Mouse (Mus musculus): ENCODE measurements around the gene Camk2b. TPM values are rescaled to one million over a fixed set of nuclear protein-coding genes. Genes with fewer than 3 reads are reported as not detected.

The Camk2b gene
- polyA plus RNA-seq, 1 experiment from 2014 or later: 11.0 TPM

GRCm38 (mm10) chr11:5990910-5991309, 75.3 kb downstream of the Camk2b start:
- no peaks in the 10 kb centered on the region for H3K9me3 ChIP-seq
- H3K27ac ChIP-seq: no peak overlapping the region
- H3K4me2 ChIP-seq: no peak overlapping the region
- no peaks in the 10 kb centered on the region for H3K36me3 ChIP-seq (replicated peaks)
- ATAC-seq (ENCODE audit: low FRiP score): no peak
- no peaks in the 10 kb centered on the region for H3K27me3 ChIP-seq
- no peak overlapping the region for H3K9ac ChIP-seq
- no peak overlapping the region for H3K4me3 ChIP-seq (replicated peaks)
- no peaks in the 10 kb centered on the region for H3K4me1 ChIP-seq
- 27% methylated on average over 4 of the region's 4 CpGs for WGBS

- Histone ChIP-seq H3K27ac (no peak overlapping the region), H3K4me1 (no peaks in the 10 kb centered on the region), H3K4me2 (no peak overlapping the region), H3K27me3 (no peaks in the 10 kb centered on the region), H3K4me3 (replicated peaks) (no peak overlapping the region), H3K9ac (no peak overlapping the region), H3K36me3 (replicated peaks) (no peaks in the 10 kb centered on the region), H3K9me3 (no peaks in the 10 kb centered on the region)
- WGBS: 87% methylated on average over 16 of the region's 16 CpGs
- no peak for ATAC-seq (ENCODE audit: low FRiP score)
These were observed 76.1 kb downstream of the Camk2b start for GRCm38 (mm10) chr11:5989954-5990593.

DNA sequence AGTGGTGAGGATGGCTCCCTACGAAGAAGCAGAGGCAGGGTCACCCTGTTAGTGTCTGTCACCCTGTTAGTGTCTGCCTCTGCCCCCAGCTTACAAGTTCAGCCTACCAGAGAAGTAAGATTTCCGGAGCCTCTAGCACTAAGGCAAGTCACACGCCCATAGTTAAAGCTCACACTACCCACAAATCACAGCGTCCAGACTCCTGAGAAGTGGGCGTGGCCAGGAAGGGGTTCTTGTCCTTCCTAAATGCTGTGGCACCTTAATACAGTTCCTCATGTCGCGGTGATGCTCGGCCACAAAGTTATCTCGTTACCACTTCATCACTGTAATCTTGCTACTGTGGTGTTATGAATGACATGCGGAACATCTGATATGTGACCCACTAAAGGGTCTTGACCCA, 78.0 kb downstream of the Camk2b start:
- no peaks in the 10 kb centered on the region for H3K27me3 ChIP-seq
- H3K27ac ChIP-seq: no peak overlapping the region
- H3K4me1 ChIP-seq: no peaks in the 10 kb centered on the region
- no peaks in the 10 kb centered on the region for H3K36me3 ChIP-seq (replicated peaks)
- no peak for ATAC-seq (ENCODE audit: low FRiP score)
- H3K4me2 ChIP-seq: no peak overlapping the region
- WGBS: 86% methylated on average over 10 of the region's 10 CpGs
- H3K9ac ChIP-seq: no peak overlapping the region
- H3K9me3 ChIP-seq: no peaks in the 10 kb centered on the region
- no peak overlapping the region for H3K4me3 ChIP-seq (replicated peaks)

DNA sequence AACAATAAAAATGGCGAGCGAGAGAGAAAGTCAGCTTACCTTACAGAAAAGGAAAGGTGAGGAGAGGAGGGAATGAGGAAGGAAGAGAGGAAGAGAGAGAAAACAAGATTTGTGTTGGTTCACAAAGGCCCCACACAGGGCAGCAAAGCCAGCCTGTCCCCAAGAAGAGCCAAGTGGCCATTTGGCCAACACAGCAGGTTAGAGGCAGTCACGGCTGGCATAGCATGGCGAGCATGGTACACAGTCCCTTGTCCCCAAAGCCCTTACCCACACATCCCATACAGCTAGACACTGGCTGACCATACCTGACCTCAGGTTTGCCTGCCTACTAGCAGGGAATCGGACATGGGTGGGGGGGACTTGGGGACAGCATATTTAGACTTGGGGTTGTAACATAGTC, 82.5 kb downstream of the Camk2b start:
- 86% methylated on average over 5 of the region's 5 CpGs for WGBS
- Histone ChIP-seq H3K9me3 (no peaks in the 10 kb centered on the region), H3K36me3 (replicated peaks) (no peaks in the 10 kb centered on the region), H3K27me3 (no peaks in the 10 kb centered on the region), H3K27ac (no peak overlapping the region), H3K4me1 (no peaks in the 10 kb centered on the region), H3K9ac (no peak overlapping the region), H3K4me3 (replicated peaks) (no peak overlapping the region), H3K4me2 (no peak overlapping the region)
- no peak for ATAC-seq (ENCODE audit: low FRiP score)

GRCm38 (mm10) chr11:5981323-5981722, 84.8 kb downstream of the Camk2b start:
- no peak overlapping the region for H3K27ac ChIP-seq
- WGBS: 90% methylated on average over 7 of the region's 7 CpGs
- no peaks in the 10 kb centered on the region for H3K36me3 ChIP-seq (replicated peaks)
- no peak overlapping the region for H3K4me2 ChIP-seq
- no peak overlapping the region for H3K4me3 ChIP-seq (replicated peaks)
- no peaks in the 10 kb centered on the region for H3K9me3 ChIP-seq
- H3K4me1 ChIP-seq: no peaks in the 10 kb centered on the region
- H3K9ac ChIP-seq: no peak overlapping the region
- ATAC-seq (ENCODE audit: low FRiP score): no peak
- H3K27me3 ChIP-seq: no peaks in the 10 kb centered on the region

- Histone ChIP-seq H3K9ac (no peak overlapping the region), H3K4me3 (replicated peaks) (no peak overlapping the region), H3K36me3 (replicated peaks) (no peaks in the 10 kb centered on the region), H3K27me3 (no peaks in the 10 kb centered on the region), H3K9me3 (no peaks in the 10 kb centered on the region), H3K27ac (no peak overlapping the region), H3K4me1 (no peaks in the 10 kb centered on the region), H3K4me2 (no peak overlapping the region)
- 78% methylated on average over 8 of the region's 8 CpGs for WGBS
- no peak for ATAC-seq (ENCODE audit: low FRiP score)
These were observed 85.6 kb downstream of the Camk2b start for GRCm38 (mm10) chr11:5980561-5980960.

DNA sequence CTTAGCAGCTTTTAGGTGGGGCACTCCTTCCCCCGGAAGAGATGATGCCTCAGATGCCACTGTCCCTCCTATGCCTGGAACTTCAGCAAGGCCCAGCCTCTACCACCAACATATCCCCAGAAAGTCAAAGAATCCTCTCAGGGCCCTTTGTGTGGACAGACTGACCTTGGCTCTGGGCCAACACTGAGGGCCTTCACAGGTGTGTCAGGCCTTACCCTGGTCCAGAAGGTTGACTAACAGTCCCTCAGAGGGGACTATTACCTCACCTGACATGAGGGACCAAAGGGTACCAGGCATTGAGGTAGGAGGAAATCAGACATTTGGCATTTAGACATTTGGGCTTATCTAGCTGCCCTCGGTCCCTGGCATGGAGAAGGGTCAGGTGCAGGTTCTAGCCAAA, 86.1 kb downstream of the Camk2b start:
- no peak overlapping the region for H3K4me3 ChIP-seq (replicated peaks)
- no peaks in the 10 kb centered on the region for H3K4me1 ChIP-seq
- no peaks in the 10 kb centered on the region for H3K36me3 ChIP-seq (replicated peaks)
- H3K4me2 ChIP-seq: no peak overlapping the region
- no peaks in the 10 kb centered on the region for H3K27me3 ChIP-seq
- no peaks in the 10 kb centered on the region for H3K9me3 ChIP-seq
- H3K9ac ChIP-seq: no peak overlapping the region
- 92% methylated on average over 2 of the region's 2 CpGs for WGBS
- no peak overlapping the region for H3K27ac ChIP-seq
- no peak for ATAC-seq (ENCODE audit: low FRiP score)

- Histone ChIP-seq H3K36me3 (replicated peaks) (no peaks in the 10 kb centered on the region), H3K4me2 (no peak overlapping the region), H3K27me3 (no peaks in the 10 kb centered on the region), H3K9ac (no peak overlapping the region), H3K4me3 (replicated peaks) (no peak overlapping the region), H3K9me3 (no peaks in the 10 kb centered on the region), H3K27ac (no peak overlapping the region), H3K4me1 (no peaks in the 10 kb centered on the region)
- WGBS: 94% methylated on average over 7 of the region's 7 CpGs
- no peak for ATAC-seq (ENCODE audit: low FRiP score)
These were observed 87.1 kb downstream of the Camk2b start for GRCm38 (mm10) chr11:5979088-5979487.

- Histone ChIP-seq H3K4me1 (0 out of 2 replicates have a peak, but pooled peaks cover 5% of the 10 kb centered on the region), H3K36me3 (replicated peaks) (peaks cover 4% of the 10 kb centered on the region; the same call in 1 of the 2 replicates), H3K9me3 (no peaks in the 10 kb centered on the region), H3K27me3 (no peaks in the 10 kb centered on the region), H3K27ac (no peak overlapping the region), H3K4me2 (no peak overlapping the region), H3K4me3 (replicated peaks) (no peak overlapping the region), H3K9ac (no peak overlapping the region)
- no peak for ATAC-seq (ENCODE audit: low FRiP score)
- WGBS: 16% methylated on average over 9 of the region's 9 CpGs
These were observed 90.1 kb downstream of the Camk2b start for GRCm38 (mm10) chr11:5976106-5976505.

DNA sequence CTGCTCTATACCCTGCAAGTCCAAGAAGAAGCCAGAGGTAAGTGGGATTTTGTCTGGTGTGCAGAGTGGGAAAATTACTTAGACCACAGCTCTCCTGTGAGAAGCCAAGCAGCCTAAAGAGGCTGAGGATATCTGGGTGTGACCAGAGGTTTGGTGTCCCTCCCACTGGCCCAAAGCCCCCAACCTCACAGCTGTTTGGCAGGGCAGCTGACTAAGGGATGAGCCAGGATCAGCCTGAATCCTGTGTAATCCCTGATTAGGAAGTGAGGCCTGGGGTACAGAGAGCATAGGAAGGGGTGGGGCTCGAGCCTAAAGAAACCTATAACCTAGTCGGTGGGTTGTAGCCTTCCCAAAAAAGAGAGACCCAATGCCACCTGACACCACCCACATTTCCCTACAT, 91.1 kb downstream of the Camk2b start:
- WGBS: 67% methylated on average over 2 of the region's 2 CpGs
- ATAC-seq (ENCODE audit: low FRiP score): no peak
- H3K4me2 ChIP-seq: no peak overlapping the region

DNA sequence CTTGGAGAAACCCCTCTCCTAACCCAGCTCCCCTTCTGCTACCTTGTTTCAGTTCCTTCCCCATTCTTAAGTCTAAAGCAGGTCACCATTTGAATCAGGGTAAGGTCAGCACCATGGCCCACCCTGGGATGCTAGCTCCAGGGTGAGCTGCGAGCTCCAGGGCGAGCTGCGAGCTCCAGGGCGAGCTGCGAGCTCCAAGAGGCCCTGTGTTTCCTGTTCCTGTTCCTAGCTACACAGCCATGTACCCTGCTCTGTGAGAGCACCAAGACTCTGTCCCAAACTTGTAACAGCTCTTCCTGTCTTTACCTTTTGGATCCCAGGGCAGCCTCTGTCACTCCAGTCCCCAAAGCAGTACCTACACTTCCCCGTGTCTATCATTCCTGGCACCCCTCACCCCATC, 92.1 kb downstream of the Camk2b start:
- H3K4me1 ChIP-seq: 0 out of 2 replicates have a peak, but pooled peaks cover 5% of the 10 kb centered on the region
- no peak overlapping the region for H3K9ac ChIP-seq
- no peak for ATAC-seq (ENCODE audit: low FRiP score)
- no peaks in the 10 kb centered on the region for H3K27me3 ChIP-seq
- no peak overlapping the region for H3K4me3 ChIP-seq (replicated peaks)
- peaks cover 15% of the 10 kb centered on the region for H3K36me3 ChIP-seq (replicated peaks)
- 82% methylated on average over 6 of the region's 6 CpGs for WGBS
- H3K9me3 ChIP-seq: no peaks in the 10 kb centered on the region
- H3K27ac ChIP-seq: no peak overlapping the region
- no peak overlapping the region for H3K4me2 ChIP-seq

More for the DNA sequence above, 91.1 kb downstream of the Camk2b start:
- Histone ChIP-seq H3K4me1 (0 out of 2 replicates have a peak, but pooled peaks cover 5% of the 10 kb centered on the region), H3K27ac (no peak overlapping the region), H3K9ac (no peak overlapping the region), H3K27me3 (no peaks in the 10 kb centered on the region), H3K9me3 (no peaks in the 10 kb centered on the region), H3K4me3 (replicated peaks) (no peak overlapping the region), H3K36me3 (replicated peaks) (peaks cover 8% of the 10 kb centered on the region; the same call in 1 of the 2 replicates)

DNA sequence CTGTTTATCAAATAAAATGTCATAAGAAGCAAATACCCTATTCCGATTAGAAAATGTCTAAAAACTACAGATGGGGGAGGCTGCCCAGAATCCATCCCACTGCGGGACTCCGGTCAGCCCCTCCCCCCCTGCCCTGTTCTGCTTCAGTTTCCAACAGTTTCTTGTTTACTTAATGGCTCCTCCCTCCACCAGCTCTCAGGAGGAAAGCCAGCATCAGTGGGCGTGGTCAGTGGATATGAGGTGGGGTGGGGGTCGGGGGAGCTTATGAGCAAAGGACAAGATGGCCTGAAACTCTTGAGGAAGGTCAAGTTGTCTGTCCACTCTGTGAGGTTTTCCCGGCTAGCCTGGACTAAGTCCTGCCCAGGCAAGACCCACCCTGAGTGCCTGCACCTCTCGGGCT, 93.0 kb downstream of the Camk2b start:
- Histone ChIP-seq H3K4me2 (no peak overlapping the region), H3K9me3 (no peaks in the 10 kb centered on the region), H3K27me3 (no peaks in the 10 kb centered on the region), H3K27ac (no peak overlapping the region), H3K4me1 (0 out of 2 replicates have a peak, but pooled peaks cover 5% of the 10 kb centered on the region), H3K36me3 (replicated peaks) (peaks cover 24% of the 10 kb centered on the region), H3K9ac (no peak overlapping the region), H3K4me3 (replicated peaks) (no peak overlapping the region)
- WGBS: 57% methylated on average over 7 of the region's 7 CpGs
- ATAC-seq (ENCODE audit: low FRiP score): no peak

DNA sequence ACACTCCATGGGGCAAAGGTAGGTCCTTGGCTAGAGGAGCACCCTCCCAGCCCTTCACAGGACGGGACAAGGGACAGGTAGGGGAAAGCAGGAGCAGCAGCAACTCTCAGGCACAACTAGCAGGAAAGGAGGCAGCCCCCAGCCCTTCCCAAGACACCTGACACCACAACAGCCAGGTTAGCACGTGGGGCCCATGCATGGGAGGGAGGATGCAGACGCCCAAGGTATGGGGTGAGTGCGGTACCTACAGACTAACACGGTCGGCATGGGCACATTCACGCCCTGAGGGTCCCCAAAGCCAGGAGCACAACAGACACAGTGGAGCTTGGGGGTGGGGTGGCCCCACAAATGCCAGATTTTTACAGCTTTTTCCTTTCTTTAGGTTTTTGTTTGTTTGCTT, 95.0 kb downstream of the Camk2b start:
- Histone ChIP-seq H3K27me3 (no peaks in the 10 kb centered on the region), H3K36me3 (replicated peaks) (peaks cover 44% of the 10 kb centered on the region), H3K4me3 (replicated peaks) (no peak overlapping the region), H3K4me2 (no peak overlapping the region), H3K9ac (no peak overlapping the region), H3K4me1 (0 out of 2 replicates have a peak, but pooled peaks cover 5% of the 10 kb centered on the region), H3K9me3 (no peaks in the 10 kb centered on the region), H3K27ac (no peak overlapping the region)
- ATAC-seq (ENCODE audit: low FRiP score): no peak
- 66% methylated on average over 7 of the region's 7 CpGs for WGBS
